Mouse (Mus musculus): ENCODE data around the gene Cxcr3.
A peak's percentile ranks its signal among the peaks of the same experiment; 100 is the strongest.

The Cxcr3 gene

DNA sequence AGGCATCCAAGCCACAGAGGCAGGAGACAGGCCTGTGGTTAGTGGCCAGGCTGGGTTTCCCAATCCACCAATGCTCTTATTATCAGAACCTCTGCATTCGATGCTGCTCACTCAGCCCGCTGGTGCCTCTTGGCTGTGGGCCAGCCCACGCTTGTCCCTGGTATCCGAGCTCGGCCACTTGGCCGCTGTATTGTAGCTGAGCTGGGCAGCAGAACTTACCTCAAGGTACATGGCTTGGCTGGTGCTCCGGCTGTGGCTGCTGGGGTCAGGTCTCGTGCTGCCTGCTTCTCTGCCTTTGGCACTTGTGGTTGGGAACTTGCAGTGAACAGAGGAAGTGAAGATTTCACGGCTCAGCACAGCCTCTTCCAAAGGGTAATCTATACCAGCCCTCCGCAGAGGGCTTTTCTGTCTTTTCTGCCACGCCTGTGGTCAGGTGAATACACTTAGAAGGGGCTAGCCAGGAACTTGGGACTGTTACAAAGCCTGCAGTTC, at the start of gene Cxcr3:
TSS of gene Cxcr3 (minus strand) at position 442 of the 492 bp plus-strand sequence.
- DNase-seq (ENCODE audit: low read depth), result peak; percentile 34

DNA sequence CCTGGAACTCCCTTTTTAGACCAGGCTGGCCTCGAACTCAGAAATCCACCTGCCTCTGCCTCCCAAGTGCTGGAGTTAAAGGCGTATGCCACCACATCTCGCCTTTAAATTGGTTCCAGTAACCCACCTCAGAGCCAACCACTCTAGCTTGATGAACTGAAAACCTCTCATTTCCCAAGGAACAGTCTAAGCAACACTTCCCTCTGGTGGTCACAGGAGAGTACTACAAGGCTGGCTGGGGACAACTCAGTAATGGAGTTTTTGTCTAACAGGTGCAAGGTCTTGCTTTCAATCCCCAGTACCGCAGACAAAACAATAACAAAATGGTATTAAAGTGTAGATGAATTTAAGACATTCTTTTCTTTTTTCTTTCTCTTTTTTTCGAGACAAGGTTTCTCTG, 38.0 kb upstream of the Cxcr3 start:
- peak; percentile 68 for DNase-seq (ENCODE audit: low read depth)

- no peak for DNase-seq (ENCODE audit: low read depth)
Observed at GRCm38 (mm10) chrX:101770307-101770706, 36.2 kb upstream of the Cxcr3 start.

DNA sequence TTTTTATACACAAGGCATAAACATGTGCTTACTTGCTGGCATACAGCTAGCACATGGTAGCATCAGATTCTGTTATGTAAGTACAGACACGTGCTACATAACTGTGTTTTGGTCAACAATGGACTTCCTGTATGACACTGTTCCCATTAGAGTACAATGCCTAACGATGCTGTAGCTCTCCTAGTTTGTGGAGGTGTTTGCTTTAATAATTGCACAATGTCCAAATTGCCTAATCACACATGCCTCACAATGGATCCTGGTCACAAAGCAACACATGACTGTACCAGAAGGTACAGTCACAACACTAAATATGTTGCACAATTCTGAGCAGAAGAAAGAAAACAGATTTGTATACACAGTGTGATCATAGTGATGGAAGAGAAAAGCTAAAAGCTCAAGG, 35.4 kb upstream of the Cxcr3 start:
- no peak for DNase-seq (ENCODE audit: low read depth)

DNA sequence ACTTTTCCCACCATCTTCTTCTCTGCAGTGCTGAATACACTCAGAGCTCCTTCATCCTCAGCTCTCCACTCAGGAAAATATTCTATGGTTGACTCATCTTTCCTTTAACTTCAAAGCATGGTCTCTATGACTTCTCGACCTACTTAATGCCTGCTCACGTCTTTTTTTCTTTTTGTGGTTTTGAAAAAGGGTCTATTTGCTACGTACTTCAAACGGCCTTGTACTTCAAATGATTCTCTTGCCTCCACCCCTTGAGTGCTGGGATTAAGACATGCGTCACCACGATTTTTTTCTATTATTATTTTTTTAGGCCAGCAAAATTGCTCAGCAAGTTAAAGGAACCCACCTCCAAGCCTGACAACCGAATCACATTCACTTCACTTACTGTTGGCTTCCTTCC, 33.2 kb upstream of the Cxcr3 start:
- DNase-seq (ENCODE audit: low read depth), result peak; percentile 24

- no peak for DNase-seq (ENCODE audit: low read depth)
Observed at GRCm38 (mm10) chrX:101765111-101765510, 31.0 kb upstream of the Cxcr3 start.

- no peak for DNase-seq (ENCODE audit: low read depth)
Observed at GRCm38 (mm10) chrX:101764621-101765020, 30.6 kb upstream of the Cxcr3 start.

GRCm38 (mm10) chrX:101754478-101754877, 20.4 kb upstream of the Cxcr3 start:
- no peak for DNase-seq (ENCODE audit: low read depth)

DNA sequence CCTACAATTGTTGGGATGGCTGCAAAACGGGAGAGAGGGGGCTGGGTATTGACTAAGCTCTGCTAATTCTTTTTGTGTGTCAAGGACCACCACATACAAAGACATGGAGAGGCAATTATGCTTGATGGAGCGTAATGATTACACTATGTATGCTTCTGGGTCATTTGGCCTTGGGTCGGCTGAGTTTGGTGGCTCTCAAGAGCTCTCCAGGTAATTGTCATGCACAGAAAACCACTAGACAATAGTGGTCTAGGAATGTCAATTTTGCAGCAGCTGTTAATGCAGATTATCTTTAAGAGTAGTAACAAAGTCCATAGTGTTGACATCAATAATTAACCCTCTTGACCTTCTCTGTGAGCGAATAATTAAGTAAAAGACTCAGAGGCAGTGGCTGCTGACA, 16.1 kb upstream of the Cxcr3 start:
- DNase-seq (ENCODE audit: low read depth), result no peak

GRCm38 (mm10) chrX:101741064-101741433, 7.0 kb upstream of the Cxcr3 start:
- DNase-seq (ENCODE audit: low read depth), result no peak

DNA sequence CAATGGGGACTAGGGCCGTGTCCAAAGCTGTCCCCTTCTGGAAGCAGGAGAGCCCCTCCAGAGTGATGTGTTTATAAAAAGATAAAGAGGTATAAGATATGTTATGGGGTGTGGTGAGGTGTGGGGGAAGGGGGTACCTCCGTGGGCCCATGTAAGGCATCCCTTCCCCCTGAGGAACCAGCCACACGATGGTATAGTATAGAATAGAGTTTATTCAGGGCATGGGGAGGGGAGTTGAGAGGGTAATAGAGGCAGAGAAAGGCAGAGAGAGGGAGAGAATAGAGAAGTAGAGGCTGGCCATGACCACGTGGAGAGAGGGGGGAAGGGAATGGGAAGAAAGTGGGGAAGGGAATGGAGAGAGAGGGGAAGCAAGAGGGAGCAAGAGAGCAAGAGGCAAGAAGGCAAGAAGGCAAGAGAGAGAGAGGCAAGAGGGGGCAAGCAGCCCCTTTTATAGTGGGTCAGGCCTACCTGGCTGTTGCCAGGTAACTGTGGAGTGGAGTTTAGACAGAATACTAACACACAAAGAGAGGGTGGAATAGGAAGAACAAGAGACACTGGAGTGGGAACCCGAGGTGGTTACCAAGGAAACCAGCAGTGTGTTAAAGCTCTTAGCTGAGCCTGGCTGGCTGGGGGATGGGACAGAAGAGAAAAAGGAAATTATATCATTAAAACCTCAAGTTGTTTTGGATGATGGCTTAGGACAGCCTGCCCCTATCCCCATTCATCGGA, 6.4 kb upstream of the Cxcr3 start:
- no peak for DNase-seq (ENCODE audit: low read depth)

DNA sequence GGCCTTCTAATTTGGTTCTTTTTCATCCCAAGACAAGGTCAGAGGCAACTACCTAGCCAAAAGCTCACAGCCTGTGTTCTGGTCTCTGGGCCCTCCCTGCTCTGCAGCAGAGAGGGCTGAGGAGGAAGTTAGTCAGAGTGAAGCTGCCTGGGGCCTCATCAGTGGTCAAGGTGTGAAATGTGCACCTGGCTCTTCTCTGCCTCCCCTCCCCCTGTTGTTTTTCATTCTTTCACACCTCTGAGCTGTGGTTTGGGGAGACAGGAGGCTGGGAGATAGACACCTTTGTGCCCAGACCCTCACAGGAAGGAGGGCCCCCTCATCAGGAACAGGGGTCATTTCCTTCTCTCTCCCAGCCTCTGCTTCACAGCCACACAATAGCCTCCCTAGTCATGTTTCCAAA, 3.1 kb upstream of the Cxcr3 start:
- no peak for DNase-seq (ENCODE audit: low read depth)

DNA sequence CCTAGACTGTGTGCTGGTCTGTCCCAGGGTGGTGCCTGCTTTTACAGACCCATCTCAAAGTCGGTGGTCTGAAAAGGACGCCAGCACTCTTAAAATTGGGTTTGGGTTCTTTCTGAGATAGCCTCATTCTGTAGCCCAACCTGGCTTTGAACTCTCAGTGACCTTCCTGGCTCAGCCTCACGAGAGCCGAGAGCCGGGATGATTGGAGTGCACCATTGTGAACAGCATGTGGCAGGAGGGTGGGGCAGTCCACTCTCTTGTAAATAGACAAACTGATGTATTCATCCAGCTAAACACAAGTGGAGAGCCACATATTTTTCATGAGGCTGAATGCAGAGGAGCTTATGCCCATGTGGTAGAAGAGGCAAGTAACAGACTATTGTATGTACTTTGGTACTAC, 912 bp upstream of the Cxcr3 start:
- DNase-seq (ENCODE audit: low read depth), result no peak

DNA sequence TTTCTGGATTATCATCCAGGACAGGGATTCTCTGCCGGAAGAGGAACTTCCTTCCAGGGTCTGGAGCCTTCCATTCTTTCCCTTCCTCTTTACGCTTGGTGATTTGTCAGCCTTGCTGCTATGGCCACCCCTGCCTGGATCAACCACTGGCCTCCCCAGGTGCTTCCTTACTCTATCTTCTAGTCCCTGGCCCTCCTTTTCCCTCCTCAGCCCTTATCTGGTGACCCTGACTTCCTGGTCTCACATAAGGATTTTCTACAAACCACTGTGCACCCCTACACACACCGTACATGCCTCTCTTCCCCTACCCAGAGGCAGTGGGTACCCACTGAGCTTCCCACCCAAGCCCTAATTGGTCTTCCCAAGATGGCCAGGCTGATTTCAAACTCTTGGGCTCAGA, 781 bp downstream of the Cxcr3 start:
- no peak for DNase-seq (ENCODE audit: low read depth)

DNA sequence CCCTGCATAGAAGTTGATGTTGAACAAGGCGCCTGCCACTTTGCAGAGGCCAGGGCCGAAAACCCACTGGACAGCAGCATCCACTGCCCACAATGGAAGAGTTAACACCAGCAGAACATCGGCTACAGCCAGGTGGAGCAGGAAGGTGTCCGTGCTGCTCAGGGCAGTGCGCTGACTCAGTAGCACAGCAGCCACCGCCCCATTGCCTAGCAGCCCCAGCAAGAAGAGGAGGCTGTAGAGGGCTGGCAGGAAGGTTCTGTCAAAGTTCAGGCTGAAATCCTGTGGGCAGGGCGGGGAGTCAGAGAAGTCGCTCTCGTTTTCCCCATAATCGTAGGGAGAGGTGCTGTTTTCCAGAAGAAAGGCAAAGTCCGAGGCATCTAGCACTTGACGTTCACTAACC, 1.4 kb downstream of the Cxcr3 start:
- DNase-seq (ENCODE audit: low read depth), result no peak

GRCm38 (mm10) chrX:101730010-101730409, 4.1 kb downstream of the Cxcr3 start:
- no peak for DNase-seq (ENCODE audit: low read depth)

GRCm38 (mm10) chrX:101720401-101720800, 13.7 kb downstream of the Cxcr3 start:
- no peak for DNase-seq (ENCODE audit: low read depth)

GRCm38 (mm10) chrX:101705111-101705510, 29.0 kb downstream of the Cxcr3 start:
- DNase-seq (ENCODE audit: low read depth), result no peak

DNA sequence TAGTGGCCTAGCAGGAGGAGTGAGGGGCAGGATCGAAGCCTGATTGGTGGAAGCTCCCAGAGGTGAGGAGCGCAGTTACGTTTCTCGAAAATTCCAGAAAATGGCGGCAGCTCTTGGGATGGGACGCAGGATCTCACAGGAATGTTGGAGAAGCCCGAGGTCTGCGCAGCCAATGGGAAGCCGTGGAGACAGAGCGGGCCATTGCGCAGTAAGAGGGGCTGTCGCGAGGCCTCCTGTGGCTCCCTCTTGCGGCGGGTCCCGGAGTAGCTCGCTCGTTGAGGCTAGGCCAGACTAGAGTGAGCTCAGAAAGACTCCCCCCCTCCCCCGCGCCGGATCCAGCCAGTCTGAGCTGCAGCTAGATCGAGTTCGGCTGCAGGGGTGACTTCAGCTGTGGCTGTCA, 35.8 kb downstream of the Cxcr3 start:
- no peak for DNase-seq (ENCODE audit: low read depth)

- no peak for DNase-seq (ENCODE audit: low read depth)
Observed at GRCm38 (mm10) chrX:101697537-101697936, 36.5 kb downstream of the Cxcr3 start.

DNA sequence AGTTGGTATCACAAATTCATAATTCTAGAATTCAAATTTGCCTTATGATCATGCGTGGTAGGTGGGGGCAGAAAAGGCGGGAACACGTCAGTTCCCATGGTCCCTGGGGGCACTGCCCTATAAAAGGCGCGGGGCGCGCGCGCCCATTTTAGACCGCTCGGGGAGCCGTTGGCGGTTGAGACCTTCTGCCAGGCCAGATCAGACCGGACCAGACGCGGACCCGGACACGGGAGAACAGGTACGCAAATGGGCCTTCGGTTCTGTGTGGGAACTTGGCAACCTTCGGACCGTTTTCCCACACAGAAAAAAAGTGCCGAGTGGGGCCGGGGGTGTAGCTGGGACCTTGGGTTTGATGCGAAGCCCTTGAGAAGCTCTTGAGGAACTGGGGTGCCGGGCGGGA, 38.4 kb downstream of the Cxcr3 start:
- DNase-seq (ENCODE audit: low read depth), result no peak

All from naive thymus-derived CD4-positive, alpha-beta T cell, adult 2 months (primary cell).